Mouse (Mus musculus) embryonic facial prominence, embryonic 13.5 days (tissue): ENCODE measurements around the gene Paxx. TPM values are rescaled to one million over a fixed set of nuclear protein-coding genes. Genes with fewer than 3 reads are reported as not detected.
A peak's percentile ranks its signal among the peaks of the same experiment; 100 is the strongest.

Experiments used
- ATAC-seq: fragments of 200-750 bp; cut with Nextera tagmentation; 2 replicates; pipeline ENCODE4 v1.8.0; 2017; ENCODE audit warnings: low read depth; ENCODE audit not compliant: insufficient number of reproducible peaks, insufficient read depth, low FRiP score, low TSS enrichment
- H3K27ac ChIP-seq: fragments of 300-500 bp; sonication (generic); 2 replicates; pipeline ENCODE4 v1.5.1; 2015; ENCODE audit warnings: moderate library complexity, mild to moderate bottlenecking, inconsistent platforms
- H3K27me3 ChIP-seq: fragments of 300-500 bp; sonication (generic); 2 replicates; pipeline ENCODE4 v1.6.1; 2015; ENCODE audit warnings: mild to moderate bottlenecking, inconsistent platforms
- H3K36me3 ChIP-seq: fragments of 300-500 bp; sonication (generic); 2 replicates; pipeline ENCODE4 v1.6.1; 2015; ENCODE audit warnings: mild to moderate bottlenecking, inconsistent platforms
- H3K4me1 ChIP-seq: fragments of 300-500 bp; sonication (generic); 2 replicates; pipeline ENCODE4 v1.6.1; 2015; ENCODE audit warnings: inconsistent platforms
- H3K4me2 ChIP-seq: fragments of 300-500 bp; sonication (generic); 2 replicates; pipeline ENCODE4 v1.6.1; 2015; ENCODE audit warnings: moderate library complexity, mild to moderate bottlenecking, inconsistent platforms
- H3K4me3 ChIP-seq: fragments of 300-500 bp; sonication (generic); 2 replicates; pipeline ENCODE4 v1.5.1; 2015; ENCODE audit warnings: mild to moderate bottlenecking, inconsistent platforms
- H3K9ac ChIP-seq: fragments of 300-500 bp; sonication (generic); 2 replicates; pipeline ENCODE4 v1.6.1; 2015; ENCODE audit warnings: mild to moderate bottlenecking, inconsistent platforms
- H3K9me3 ChIP-seq: fragments of 300-500 bp; sonication (generic); 2 replicates; pipeline ENCODE4 v1.6.1; 2016; ENCODE audit warnings: inconsistent platforms
- WGBS: fragments of 180-500 bp; shearing (Covaris S2); methylation state at CpG from one replicate; pipeline ENCODE4 v1.1.7; 2015; ENCODE audit warnings: mixed read lengths; 5-methylcytosine and 5-hydroxymethylcytosine counted together
- polyA plus RNA-seq: library from polyadenylated mRNA; unstranded; fragments of >200 nt; fragmentation: Nextera tagmentation; extraction: Ambion mirVana; gene quantifications from 2 replicates; pipeline ENCODE4 v1.2.1, GENCODE M21; 2015

Gene Paxx
- polyA plus RNA-seq, 1 experiment from 2014 or later, result 35.9 TPM

- peak overlapping the region; percentile 81 for H3K9ac ChIP-seq
- ATAC-seq, result no peak
- peak overlapping the region; percentile 72 for H3K4me3 ChIP-seq
- H3K27me3 ChIP-seq, result no peaks in the 10 kb centered on the region
- peaks cover 24% of the 10 kb centered on the region for H3K36me3 ChIP-seq
- peak overlapping the region; percentile 87 for H3K4me2 ChIP-seq
- no peaks in the 10 kb centered on the region for H3K9me3 ChIP-seq
- WGBS, result 21% methylated on average over 3 of the region's 3 CpGs
- peak overlapping the region; percentile 85 for H3K27ac ChIP-seq
- H3K4me1 ChIP-seq, result peaks cover 26% of the 10 kb centered on the region
These were observed 513 bp upstream of the Paxx start for GRCm38 (mm10) chr2:25461407-25461806.

- ATAC-seq, result no peak
- peak overlapping the region; percentile 87 for H3K4me2 ChIP-seq
- peak overlapping the region; percentile 81 for H3K9ac ChIP-seq
- H3K4me1 ChIP-seq, result peaks cover 21% of the 10 kb centered on the region
- peak overlapping the region; percentile 72 for H3K4me3 ChIP-seq
- WGBS, result 36% methylated on average over 5 of the region's 5 CpGs
- no peaks in the 10 kb centered on the region for H3K9me3 ChIP-seq
- H3K27me3 ChIP-seq, result no peaks in the 10 kb centered on the region
- peak overlapping the region; percentile 85; the same call in 1 of the 2 replicates for H3K27ac ChIP-seq
- peaks cover 24% of the 10 kb centered on the region for H3K36me3 ChIP-seq
These were observed 759 bp downstream of the Paxx start for GRCm38 (mm10) chr2:25460135-25460534.

- peaks cover 21% of the 10 kb centered on the region for H3K4me1 ChIP-seq
- no peak overlapping the region for H3K27ac ChIP-seq
- ATAC-seq, result no peak
- no peaks in the 10 kb centered on the region for H3K27me3 ChIP-seq
- WGBS, result 78% methylated on average over 5 of the region's 5 CpGs
- H3K4me2 ChIP-seq, result 0 out of 2 replicates have a peak overlapping the region, but pooled peaks have one; percentile 87
- peaks cover 24% of the 10 kb centered on the region for H3K36me3 ChIP-seq
- no peaks in the 10 kb centered on the region for H3K9me3 ChIP-seq
- no peak overlapping the region for H3K9ac ChIP-seq
- no peak overlapping the region for H3K4me3 ChIP-seq
These were observed 2.0 kb downstream of the Paxx start for GRCm38 (mm10) chr2:25458911-25459310.

- Histone ChIP-seq H3K4me1 (peaks cover 21% of the 10 kb centered on the region), H3K27ac (no peak overlapping the region), H3K27me3 (no peaks in the 10 kb centered on the region), H3K9ac (no peak overlapping the region), H3K4me3 (no peak overlapping the region), H3K9me3 (no peaks in the 10 kb centered on the region), H3K4me2 (no peak overlapping the region), H3K36me3 (peaks cover 24% of the 10 kb centered on the region)
- ATAC-seq, result no peak
- 83% methylated on average over 9 of the region's 9 CpGs for WGBS
These were observed 3.6 kb downstream of the Paxx start for GRCm38 (mm10) chr2:25457022-25457896.

- WGBS, result 59% methylated on average over 14 of the region's 14 CpGs
- Histone ChIP-seq H3K9me3 (no peaks in the 10 kb centered on the region), H3K36me3 (peaks cover 24% of the 10 kb centered on the region), H3K4me2 (no peak within 1 kb of the TSS), H3K27ac (no peak within 1 kb of the TSS), H3K4me1 (peaks cover 18% of the 10 kb centered on the region), H3K27me3 (no peaks in the 10 kb centered on the region), H3K9ac (no peak within 1 kb of the TSS), H3K4me3 (no peak within 1 kb of the TSS)
- no peak for ATAC-seq
These were observed 4.5 kb downstream of the Paxx start, which contains the start of gene Clic3 for GRCm38 (mm10) chr2:25456205-25456953. Gene Clic3, plus strand, starts transcription at chr2:25456838.

GRCm38 (mm10) chr2:25452951-25453350 is 7.9 kb downstream of the Paxx start:
- Histone ChIP-seq H3K9ac (no peak overlapping the region), H3K36me3 (peaks cover 8% of the 10 kb centered on the region; the same call in 1 of the 2 replicates), H3K9me3 (no peaks in the 10 kb centered on the region), H3K27ac (no peak overlapping the region), H3K27me3 (no peaks in the 10 kb centered on the region), H3K4me2 (no peak overlapping the region), H3K4me1 (no peaks in the 10 kb centered on the region), H3K4me3 (no peak overlapping the region)
- 52% methylated on average over 1 of the region's 1 CpGs for WGBS
- ATAC-seq, result no peak

GRCm38 (mm10) chr2:25450853-25451647 is 9.8 kb downstream of the Paxx start:
- H3K9ac ChIP-seq, result no peak overlapping the region
- no peak overlapping the region for H3K27ac ChIP-seq
- H3K9me3 ChIP-seq, result no peaks in the 10 kb centered on the region
- no peaks in the 10 kb centered on the region for H3K4me1 ChIP-seq
- no peaks in the 10 kb centered on the region; the same call in 1 of the 2 replicates for H3K36me3 ChIP-seq
- 79% methylated on average over 8 of the region's 8 CpGs for WGBS
- no peak overlapping the region for H3K4me2 ChIP-seq
- no peak overlapping the region for H3K4me3 ChIP-seq
- no peak for ATAC-seq
- H3K27me3 ChIP-seq, result no peaks in the 10 kb centered on the region

- H3K27me3 ChIP-seq, result no peaks in the 10 kb centered on the region
- no peak for ATAC-seq
- no peak overlapping the region for H3K27ac ChIP-seq
- no peak overlapping the region for H3K4me2 ChIP-seq
- H3K9ac ChIP-seq, result no peak overlapping the region
- no peaks in the 10 kb centered on the region for H3K9me3 ChIP-seq
- H3K36me3 ChIP-seq, result peaks cover 10% of the 10 kb centered on the region
- no peaks in the 10 kb centered on the region for H3K4me1 ChIP-seq
- no peak overlapping the region for H3K4me3 ChIP-seq
- 85% methylated on average over 14 of the region's 14 CpGs for WGBS
These were observed 18.2 kb downstream of the Paxx start for GRCm38 (mm10) chr2:25442682-25443081.

- 80% methylated on average over 20 of the region's 20 CpGs for WGBS
- Histone ChIP-seq H3K27me3 (no peaks in the 10 kb centered on the region), H3K9ac (no peak overlapping the region), H3K36me3 (peaks cover 12% of the 10 kb centered on the region), H3K4me3 (no peak overlapping the region), H3K27ac (no peak overlapping the region), H3K4me2 (no peak overlapping the region), H3K4me1 (no peaks in the 10 kb centered on the region), H3K9me3 (no peaks in the 10 kb centered on the region)
- no peak for ATAC-seq
These were observed 19.8 kb downstream of the Paxx start for GRCm38 (mm10) chr2:25441067-25441466.

GRCm38 (mm10) chr2:25436286-25436820 is 24.5 kb downstream of the Paxx start:
- H3K36me3 ChIP-seq, result peaks cover 15% of the 10 kb centered on the region
- H3K27me3 ChIP-seq, result no peaks in the 10 kb centered on the region
- no peak overlapping the region for H3K9ac ChIP-seq
- no peaks in the 10 kb centered on the region for H3K4me1 ChIP-seq
- ATAC-seq, result no peak
- 89% methylated on average over 10 of the region's 10 CpGs for WGBS
- no peak overlapping the region for H3K4me2 ChIP-seq
- no peaks in the 10 kb centered on the region for H3K9me3 ChIP-seq
- no peak overlapping the region for H3K4me3 ChIP-seq
- no peak overlapping the region for H3K27ac ChIP-seq

GRCm38 (mm10) chr2:25434292-25434691 is 26.6 kb downstream of the Paxx start:
- Histone ChIP-seq H3K4me2 (no peak overlapping the region), H3K27ac (no peak overlapping the region), H3K9ac (no peak overlapping the region), H3K4me1 (peaks cover 3% of the 10 kb centered on the region; the same call in 1 of the 2 replicates), H3K9me3 (no peaks in the 10 kb centered on the region), H3K4me3 (no peak overlapping the region), H3K36me3 (peaks cover 15% of the 10 kb centered on the region), H3K27me3 (peaks cover 18% of the 10 kb centered on the region)
- ATAC-seq, result no peak
- 87% methylated on average over 8 of the region's 8 CpGs for WGBS
